Mouse (Mus musculus) brown adipose tissue, adult 24 weeks (tissue): ENCODE measurements around the gene Gab3. TPM values are rescaled to one million over a fixed set of nuclear protein-coding genes. Genes with fewer than 3 reads are reported as not detected.

Experiments used
- H3K27ac ChIP-seq: fragments of 200-500 bp; replicated peaks from 2 replicates; pipeline ENCODE4 v1.5.1; 2012; ENCODE audit warnings: low read depth, mild to moderate bottlenecking, low read length
- H3K4me1 ChIP-seq: fragments of 200-500 bp; 2 replicates; pipeline ENCODE4 v1.6.1; 2012; ENCODE audit warnings: low read length, mixed read lengths; ENCODE audit not compliant: control insufficient read depth, insufficient read depth, insufficient read length
- H3K4me3 ChIP-seq: fragments of 200-500 bp; 2 replicates; pipeline ENCODE4 v1.5.1; 2012; ENCODE audit warnings: low read depth, mild to moderate bottlenecking, low read length, moderate library complexity; ENCODE audit not compliant: insufficient read depth
- polyA plus RNA-seq: library from polyadenylated mRNA; stranded (reverse); fragments of >200 nt; gene quantifications from 2 replicates; pipeline ENCODE4 v1.2.4, GENCODE M21; 2012; ENCODE audit not compliant: missing spikeins, insufficient read depth, insufficient read length

Gab3 gene
- 0.71 and 1.3 TPM in 2 replicates for polyA plus RNA-seq

DNA sequence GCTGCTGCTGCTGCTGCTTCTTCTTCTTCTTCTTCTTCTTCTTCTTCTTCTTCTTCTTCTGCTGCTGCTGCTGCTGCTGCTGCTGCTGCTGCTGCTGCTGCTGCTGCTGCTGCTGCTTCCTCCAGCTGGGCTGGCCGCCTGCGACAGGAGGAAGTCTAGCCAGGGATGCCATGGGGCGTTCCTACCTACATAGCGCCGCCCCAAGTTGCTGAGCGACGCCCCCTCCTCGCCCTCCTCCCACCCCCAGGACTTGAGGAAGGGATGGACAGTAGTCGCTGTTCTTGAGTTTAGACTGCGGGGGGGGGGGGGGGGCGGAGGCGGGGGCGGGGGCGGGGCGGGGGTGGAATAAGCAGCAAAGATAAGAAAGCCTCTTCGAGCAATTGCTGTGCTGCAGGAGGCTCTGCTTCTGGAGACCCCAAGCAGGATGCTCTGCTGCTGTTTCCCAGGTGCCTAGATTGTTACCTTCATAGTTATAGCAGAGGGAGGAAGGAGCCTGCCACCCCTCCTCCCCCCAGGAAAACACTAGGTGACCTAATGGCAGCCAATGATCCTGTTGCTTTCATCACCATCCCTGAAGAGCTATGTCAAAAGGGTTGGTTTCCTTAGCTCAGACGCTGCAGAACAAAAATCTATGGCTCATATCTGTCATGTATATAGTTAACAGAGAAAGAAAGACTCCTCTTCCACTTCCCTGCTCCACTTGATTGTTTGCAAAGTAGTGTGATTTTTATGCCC lies at the start of gene Gab3:
Gab3 (minus strand) TSS at position 685 of the 735 bp plus-strand sequence.
- Histone ChIP-seq H3K27ac (peak within 1 kb of the TSS; percentile 54; the same call in 1 of the 2 replicates), H3K4me3 (peak within 1 kb of the TSS; percentile 84), H3K4me1 (no peaks in the 10 kb centered on the region)

DNA sequence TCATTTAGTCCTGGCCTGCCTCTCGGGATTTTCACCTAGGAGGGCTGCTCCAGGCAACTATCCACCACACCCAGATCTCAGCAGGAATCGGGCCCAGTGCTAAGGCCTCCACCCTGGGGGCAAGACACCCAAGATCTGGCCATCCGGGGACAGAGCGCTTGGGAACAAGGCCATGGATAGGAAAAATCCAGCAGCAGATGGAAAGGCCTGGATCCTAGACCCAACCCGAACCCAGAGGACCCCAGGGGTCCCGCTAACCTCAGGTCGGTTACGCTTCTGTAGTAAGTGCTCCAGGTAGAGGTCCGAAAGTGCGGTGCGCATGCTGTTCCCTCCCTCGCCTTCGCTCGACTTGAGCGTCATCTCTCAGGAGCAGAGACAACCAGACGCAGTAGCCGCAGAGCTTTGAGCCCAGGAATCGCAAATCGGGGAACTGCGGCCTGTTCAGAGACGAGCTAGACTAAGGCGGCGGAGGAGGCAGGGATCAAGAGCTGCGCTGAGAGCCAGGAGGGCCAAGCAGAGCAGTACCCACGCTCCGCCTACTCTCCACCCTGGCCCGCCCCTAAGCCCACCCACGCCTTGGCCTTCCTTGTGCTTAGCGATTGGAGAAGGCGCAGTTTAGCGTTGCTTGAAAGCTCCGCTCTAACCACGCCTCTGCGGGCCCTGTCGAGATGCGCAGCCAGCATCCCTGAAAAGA lies 45.4 kb upstream of the Gab3 start, which contains the start of gene Mpp1:
Mpp1 (minus strand) TSS at position 550 of the 694 bp plus-strand sequence.
- no peaks in the 10 kb centered on the region; the same call in 1 of the 2 replicates for H3K4me1 ChIP-seq
- peak within 1 kb of the TSS; percentile 74 for H3K27ac ChIP-seq
- peak within 1 kb of the TSS; percentile 82 for H3K4me3 ChIP-seq

DNA sequence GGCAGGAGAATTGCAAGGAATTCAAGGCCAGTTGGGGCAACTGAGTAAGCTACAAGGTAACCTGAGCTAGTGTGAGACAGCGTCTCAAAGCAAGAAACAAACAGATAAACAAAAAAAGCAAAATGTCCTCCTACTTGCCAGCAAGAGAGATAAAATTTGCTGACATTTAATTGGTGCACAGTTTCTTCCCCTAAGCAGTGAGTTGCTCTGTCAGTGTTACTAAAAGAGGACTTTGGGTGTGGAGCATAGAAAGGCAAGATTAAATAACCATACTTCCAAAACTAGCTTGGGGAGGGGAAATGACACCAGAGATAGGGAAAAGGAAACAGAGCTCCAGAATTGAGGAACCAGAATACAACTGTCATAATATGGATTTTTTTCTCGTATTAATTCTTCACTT lies 44.2 kb upstream of the Gab3 start:
- no peaks in the 10 kb centered on the region; the same call in 1 of the 2 replicates for H3K4me1 ChIP-seq
- H3K27ac ChIP-seq, result peak overlapping the region; percentile 54
- peak overlapping the region; percentile 23; the same call in 1 of the 2 replicates for H3K4me3 ChIP-seq

GRCm38 (mm10) chrX:75128333-75128980 lies 43.2 kb upstream of the Gab3 start:
- no peak overlapping the region; the same call in 1 of the 2 replicates for H3K4me3 ChIP-seq
- no peak overlapping the region; the same call in 1 of the 2 replicates for H3K27ac ChIP-seq
- H3K4me1 ChIP-seq, result no peaks in the 10 kb centered on the region; the same call in 1 of the 2 replicates

DNA sequence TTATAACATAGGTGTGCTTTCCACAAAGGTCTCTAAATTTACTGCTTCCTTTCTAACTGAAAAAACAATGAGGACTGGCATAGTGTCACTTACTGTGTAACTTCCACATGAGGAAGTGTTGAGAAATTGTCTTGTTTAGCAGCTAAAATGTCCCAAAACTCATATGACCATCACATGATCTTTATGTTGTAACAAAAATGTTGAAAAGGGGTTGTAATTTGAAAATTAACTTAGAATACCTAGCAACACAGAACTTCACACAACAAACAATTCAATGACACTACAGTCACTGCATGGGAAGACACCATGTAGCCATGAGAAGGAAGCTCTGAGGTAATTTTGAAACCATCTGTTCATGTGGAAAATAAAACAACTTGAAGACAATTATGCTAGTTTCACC lies 41.6 kb upstream of the Gab3 start:
- Histone ChIP-seq H3K27ac (no peak overlapping the region), H3K4me3 (no peak overlapping the region), H3K4me1 (no peaks in the 10 kb centered on the region; the same call in 1 of the 2 replicates)

DNA sequence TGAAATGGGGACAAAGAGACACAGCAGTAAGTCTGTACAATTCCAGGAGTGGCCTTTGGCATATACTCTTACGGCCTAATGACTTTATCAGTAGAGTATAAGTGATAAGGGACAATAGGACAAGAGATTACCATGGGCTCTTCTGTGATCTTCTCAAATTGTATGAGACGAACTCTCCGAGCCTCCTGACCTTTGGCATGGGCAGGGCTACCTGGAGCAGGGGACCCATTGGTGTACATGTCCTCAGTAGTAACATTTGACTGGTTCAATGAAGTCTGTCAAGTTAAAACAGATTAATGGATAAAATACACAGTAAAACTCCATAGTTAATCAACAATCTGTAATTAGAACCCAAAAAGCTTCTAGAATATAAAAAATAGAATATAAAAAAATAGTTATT lies 40.3 kb upstream of the Gab3 start:
- H3K4me1 ChIP-seq, result no peaks in the 10 kb centered on the region; the same call in 1 of the 2 replicates
- no peak overlapping the region for H3K27ac ChIP-seq
- no peak overlapping the region for H3K4me3 ChIP-seq

- Histone ChIP-seq H3K4me1 (no peaks in the 10 kb centered on the region), H3K4me3 (no peak overlapping the region), H3K27ac (no peak overlapping the region)
Measured at GRCm38 (mm10) chrX:75115550-75115949, 30.3 kb upstream of the Gab3 start.

GRCm38 (mm10) chrX:75102293-75102692 lies 17.0 kb upstream of the Gab3 start:
- Histone ChIP-seq H3K4me1 (no peaks in the 10 kb centered on the region), H3K4me3 (no peak overlapping the region), H3K27ac (no peak overlapping the region)

- Histone ChIP-seq H3K4me3 (no peak overlapping the region), H3K4me1 (no peaks in the 10 kb centered on the region; the same call in 1 of the 2 replicates)
Measured at GRCm38 (mm10) chrX:75098799-75099198, 13.5 kb upstream of the Gab3 start.

GRCm38 (mm10) chrX:75096163-75096770 lies 11.0 kb upstream of the Gab3 start:
- Histone ChIP-seq H3K4me1 (no peaks in the 10 kb centered on the region; the same call in 1 of the 2 replicates), H3K27ac (peak overlapping the region; percentile 45), H3K4me3 (peak overlapping the region; percentile 96)

More at GRCm38 (mm10) chrX:75098799-75099198, 13.5 kb upstream of the Gab3 start:
- H3K27ac ChIP-seq, result no peak overlapping the region

DNA sequence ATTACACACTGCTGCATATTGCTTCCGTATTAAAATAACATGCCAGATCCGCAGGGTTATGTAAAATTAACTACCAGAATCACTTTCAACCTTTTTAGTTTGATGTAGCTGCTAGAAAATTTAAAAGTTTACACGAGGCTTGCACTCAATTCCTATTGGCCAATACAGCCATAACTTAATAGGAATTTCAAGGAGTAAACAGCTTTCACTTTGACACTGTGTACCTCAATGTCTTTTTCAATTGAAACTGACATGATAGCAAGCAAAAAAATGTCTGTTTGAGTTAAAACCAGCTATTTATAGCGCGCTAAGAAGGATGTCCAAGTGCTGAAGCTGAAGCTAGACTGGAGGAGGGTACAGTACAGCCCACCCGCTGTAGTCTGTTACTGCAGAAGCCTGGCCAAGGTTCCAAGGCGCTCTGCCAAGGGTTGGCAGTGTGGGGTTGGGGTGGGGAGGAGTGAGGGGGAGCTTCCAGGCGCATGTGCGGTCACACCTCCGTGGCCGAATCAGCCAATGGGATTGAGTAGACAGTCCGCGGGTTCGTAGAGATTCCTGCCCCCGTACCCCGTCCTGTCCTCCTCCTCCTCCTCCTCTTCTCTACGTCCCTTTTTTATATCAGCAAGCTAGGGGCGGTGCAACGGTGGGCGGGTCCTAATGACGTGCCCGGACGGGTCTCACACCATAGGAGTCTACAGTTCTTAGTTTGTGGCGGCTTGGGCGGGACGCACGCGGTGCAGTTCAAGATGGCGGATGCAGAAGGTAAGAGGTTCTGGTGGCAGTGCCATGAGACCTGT lies 10.3 kb upstream of the Gab3 start, which contains the start of gene Dkc1:
Dkc1 (plus strand) TSS at position 486 of the 794 bp plus-strand sequence.
- Histone ChIP-seq H3K4me3 (peak within 1 kb of the TSS; percentile 96), H3K4me1 (no peaks in the 10 kb centered on the region; the same call in 1 of the 2 replicates), H3K27ac (peak within 1 kb of the TSS; percentile 45)

DNA sequence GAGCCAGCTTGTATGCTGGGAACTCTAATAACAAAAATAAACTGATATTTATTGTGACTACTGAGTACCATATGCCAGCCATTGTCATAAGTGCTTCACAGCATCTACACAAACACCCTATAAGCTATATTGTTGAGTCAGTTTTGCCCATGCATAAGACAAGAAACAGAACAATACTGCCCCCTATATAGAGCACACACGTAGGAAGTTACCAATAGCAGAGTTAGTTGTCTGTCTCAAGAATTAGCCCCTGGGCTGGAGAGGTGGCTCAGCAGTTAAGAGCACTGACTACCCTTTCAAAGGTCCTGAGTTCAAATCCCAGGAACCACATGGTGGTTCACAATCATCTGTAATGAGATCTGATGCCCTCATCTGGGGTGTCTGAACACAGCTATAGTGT lies 396 bp upstream of the Gab3 start:
- H3K4me3 ChIP-seq, result no peak overlapping the region
- no peaks in the 10 kb centered on the region for H3K4me1 ChIP-seq
- H3K27ac ChIP-seq, result no peak overlapping the region

DNA sequence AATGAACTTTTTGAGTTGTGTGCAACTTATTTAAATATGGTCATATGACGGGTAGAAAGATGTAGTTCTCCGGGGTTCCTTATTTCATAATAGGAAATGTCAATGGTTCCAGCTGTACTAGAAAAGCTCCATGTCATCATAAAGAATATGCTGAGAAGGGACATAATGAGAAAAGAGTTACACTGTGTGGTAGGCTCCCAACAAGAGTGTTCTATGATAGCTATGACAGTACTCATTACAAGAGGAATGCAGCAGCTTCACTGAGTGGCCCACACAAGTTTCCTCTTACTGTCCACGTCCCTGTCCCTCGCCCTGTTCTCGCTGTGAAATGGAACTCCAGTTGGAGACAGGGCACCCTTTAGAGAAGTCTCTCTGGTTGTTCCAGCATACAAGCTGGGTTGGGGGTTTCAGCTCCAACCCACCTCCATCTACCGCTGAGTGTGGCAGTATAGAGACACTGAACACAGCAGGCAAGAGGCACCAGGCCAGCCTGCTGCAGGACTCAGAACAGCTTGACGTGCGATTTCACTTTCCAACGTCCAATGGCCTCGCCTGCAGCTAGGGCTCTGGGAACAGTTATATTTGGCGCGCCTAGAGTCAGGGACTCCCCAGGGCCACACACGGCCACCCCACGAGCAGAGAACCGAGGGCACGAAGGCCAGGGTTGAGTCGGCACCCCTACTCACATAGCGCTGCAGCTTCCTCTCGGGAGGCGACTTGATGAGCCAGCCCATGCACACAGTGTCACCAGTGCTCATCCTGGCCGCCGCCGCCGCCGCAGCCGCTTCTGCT lies 1.1 kb downstream of the Gab3 start:
- Histone ChIP-seq H3K27ac (peak overlapping the region; percentile 54; the same call in 1 of the 2 replicates), H3K4me1 (no peaks in the 10 kb centered on the region), H3K4me3 (peak overlapping the region; percentile 84)
